Mouse (Mus musculus) E14TG2a.4 (cell line): ENCODE results near the gene Akt1s1.

ENCODE experiments used
- H3K27me3 ChIP-seq: 2 replicates; pipeline ENCODE4 v1.6.1; 2014; ENCODE audit warnings: low read length, control low read depth; ENCODE audit not compliant: insufficient read depth
- H3K36me3 ChIP-seq: 2 replicates; pipeline ENCODE4 v1.6.1; 2014; ENCODE audit warnings: low read length, control low read depth; ENCODE audit not compliant: insufficient read depth
- H3K4me1 ChIP-seq: replicated peaks from 2 replicates; pipeline ENCODE4 v1.6.1; 2014; ENCODE audit warnings: low read depth, low read length, control low read depth
- H3K4me3 ChIP-seq: replicated peaks from 2 replicates; pipeline ENCODE4 v1.5.1; 2014; ENCODE audit warnings: mild to moderate bottlenecking, low read length
- H3K9me3 ChIP-seq: 2 replicates; pipeline ENCODE4 v1.6.1; 2014; ENCODE audit warnings: low read length, control low read depth
- CTCF ChIP-seq: conservative IDR thresholded peaks from 2 replicates; pipeline ENCODE4 v1.5.1; 2014; ENCODE audit warnings: low read length
- NANOG ChIP-seq: IDR thresholded peaks from 2 replicates; pipeline ENCODE4 v1.6.1; 2014; ENCODE audit warnings: borderline replicate concordance, low read length, mixed read lengths
- POU5F1 ChIP-seq: IDR thresholded peaks from 2 replicates; pipeline ENCODE4 v1.6.1; 2014; ENCODE audit warnings: low read length, borderline replicate concordance

The Akt1s1 gene

GRCm38 (mm10) chr7:44888256-44889105 is 39.7 kb downstream of the Akt1s1 start:
- Histone ChIP-seq H3K36me3 (peaks cover 73% of the 10 kb centered on the region), H3K9me3 (no peaks in the 10 kb centered on the region), H3K4me3 (no peak overlapping the region), H3K4me1 (peaks cover 75% of the 10 kb centered on the region), H3K27me3 (no peaks in the 10 kb centered on the region)
- TF ChIP-seq CTCF (no peak), NANOG (no peak), POU5F1 (no peak)

DNA sequence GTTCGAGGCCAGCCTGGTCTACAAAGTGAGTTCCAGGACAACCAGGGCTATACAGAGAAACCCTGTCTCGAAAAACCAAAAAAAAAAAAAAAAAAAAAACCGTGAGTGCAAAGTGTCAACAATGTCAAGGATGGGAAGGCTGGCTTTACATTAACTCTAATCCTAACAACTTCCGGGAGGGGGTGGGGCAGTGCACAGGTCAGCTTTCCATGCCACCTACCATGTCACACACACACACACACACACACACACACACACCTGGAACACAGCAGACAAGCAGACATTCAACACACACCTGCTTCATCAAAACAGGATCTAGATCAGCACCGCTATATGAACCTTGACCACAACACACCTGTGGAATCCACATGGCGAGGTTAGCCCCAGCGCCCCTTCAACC is 41.4 kb downstream of the Akt1s1 start:
- TF ChIP-seq POU5F1, result no peak
- no peak for TF ChIP-seq CTCF
- TF ChIP-seq NANOG, result no peak
- H3K9me3 ChIP-seq, result no peaks in the 10 kb centered on the region
- peaks cover 58% of the 10 kb centered on the region for H3K36me3 ChIP-seq
- no peaks in the 10 kb centered on the region for H3K27me3 ChIP-seq
- H3K4me1 ChIP-seq, result peaks cover 66% of the 10 kb centered on the region
- no peak overlapping the region for H3K4me3 ChIP-seq

GRCm38 (mm10) chr7:44890737-44891136 is 41.9 kb downstream of the Akt1s1 start:
- Histone ChIP-seq H3K9me3 (no peaks in the 10 kb centered on the region), H3K36me3 (peaks cover 52% of the 10 kb centered on the region), H3K27me3 (no peaks in the 10 kb centered on the region), H3K4me1 (peaks cover 64% of the 10 kb centered on the region), H3K4me3 (peak overlapping the region; percentile 98; the same call in 1 of the 2 replicates)
- TF ChIP-seq CTCF (no peak), NANOG (no peak), POU5F1 (no peak)

- TF ChIP-seq NANOG (no peak), CTCF (no peak), POU5F1 (no peak)
- peak overlapping the region; percentile 98 for H3K4me3 ChIP-seq
- H3K9me3 ChIP-seq, result no peaks in the 10 kb centered on the region
- H3K27me3 ChIP-seq, result no peaks in the 10 kb centered on the region
- peaks cover 57% of the 10 kb centered on the region for H3K4me1 ChIP-seq
- H3K36me3 ChIP-seq, result peaks cover 43% of the 10 kb centered on the region
Measured at GRCm38 (mm10) chr7:44891611-44892010, 42.8 kb downstream of the Akt1s1 start.

GRCm38 (mm10) chr7:44892276-44892921 is 43.6 kb downstream of the Akt1s1 start, which contains the start of gene Med25:
Gene Med25, minus strand, starts transcription at chr7:44892712.
- H3K36me3 ChIP-seq, result peaks cover 38% of the 10 kb centered on the region
- no peaks in the 10 kb centered on the region for H3K27me3 ChIP-seq
- H3K4me1 ChIP-seq, result peaks cover 57% of the 10 kb centered on the region
- no peak for TF ChIP-seq POU5F1
- TF ChIP-seq NANOG, result no peak
- no peak for TF ChIP-seq CTCF
- peak within 1 kb of the TSS; percentile 98 for H3K4me3 ChIP-seq
- no peaks in the 10 kb centered on the region for H3K9me3 ChIP-seq

DNA sequence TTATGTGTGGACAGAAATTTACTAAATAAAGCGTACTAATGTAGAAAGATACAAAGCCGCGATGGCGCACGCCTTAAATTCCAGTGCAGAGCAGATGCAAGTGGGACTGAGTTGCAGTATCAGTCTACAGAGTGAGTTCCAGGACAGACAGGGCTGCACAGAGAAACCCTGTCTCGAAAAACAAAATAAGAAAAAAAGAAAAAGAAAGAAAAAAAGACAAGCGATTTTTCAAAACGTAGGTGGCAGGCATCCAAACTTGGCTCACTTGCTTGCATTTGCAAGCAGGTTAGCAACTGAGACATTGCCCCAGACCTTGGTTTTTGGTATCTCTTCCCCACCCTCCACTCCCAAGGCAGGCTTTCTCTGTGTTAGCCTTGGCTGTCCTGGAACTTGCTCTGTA is 44.4 kb downstream of the Akt1s1 start:
- H3K9me3 ChIP-seq, result no peaks in the 10 kb centered on the region
- TF ChIP-seq NANOG (no peak), POU5F1 (no peak), CTCF (no peak)
- H3K4me1 ChIP-seq, result peaks cover 61% of the 10 kb centered on the region
- H3K27me3 ChIP-seq, result no peaks in the 10 kb centered on the region
- H3K36me3 ChIP-seq, result peaks cover 37% of the 10 kb centered on the region
- H3K4me3 ChIP-seq, result no peak overlapping the region

- Histone ChIP-seq H3K27me3 (no peaks in the 10 kb centered on the region), H3K4me1 (peaks cover 61% of the 10 kb centered on the region), H3K36me3 (peaks cover 31% of the 10 kb centered on the region), H3K4me3 (no peak overlapping the region), H3K9me3 (no peaks in the 10 kb centered on the region)
- TF ChIP-seq NANOG, result no peak
- no peak for TF ChIP-seq POU5F1
- TF ChIP-seq CTCF, result no peak
Measured at GRCm38 (mm10) chr7:44894175-44894574, 45.4 kb downstream of the Akt1s1 start.

DNA sequence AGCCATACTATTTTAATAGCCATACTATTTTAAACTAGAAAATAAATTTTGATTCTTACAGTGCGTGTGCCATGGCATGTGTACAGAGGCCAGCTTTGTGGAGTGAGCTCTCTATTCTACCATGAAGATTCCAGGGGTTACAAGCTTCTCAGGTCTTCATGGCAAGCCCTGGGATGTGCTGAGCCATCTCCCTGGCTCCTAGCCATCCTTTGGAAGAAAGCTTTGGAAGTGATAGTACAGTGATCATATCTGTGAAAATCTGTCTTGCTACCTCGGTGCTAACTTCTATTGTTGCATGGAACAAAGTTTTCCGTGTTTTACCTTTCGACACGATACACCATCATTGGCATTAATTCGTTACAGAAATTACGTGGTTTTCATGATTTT is 46.4 kb downstream of the Akt1s1 start:
- TF ChIP-seq POU5F1, result no peak
- TF ChIP-seq CTCF, result no peak
- TF ChIP-seq NANOG, result no peak
- Histone ChIP-seq H3K4me3 (peak overlapping the region; percentile 85; the same call in 1 of the 2 replicates), H3K36me3 (peaks cover 33% of the 10 kb centered on the region), H3K4me1 (peaks cover 63% of the 10 kb centered on the region), H3K9me3 (no peaks in the 10 kb centered on the region), H3K27me3 (no peaks in the 10 kb centered on the region)
